In genomic region chr4:83941693-83942092, GRCm38 (mm10) we compare ENCODE assay signal across 13 mouse cellular contexts.
A peak's percentile ranks its signal among the peaks of the same experiment; 100 is the strongest.
DNase-seq lines count a peak whose midpoint lies in the region; ATAC-seq lines count a peak whose summit lies in the region.
"Had no signal": no experiment of that assay in that cellular context is flagged by ENCODE, and none has a peak within 500 bp of the region (broad histone marks: within the 10 kb centered on the region; RNA-seq: fewer than 3 reads in every experiment).

No protein-coding gene starts in this region.

- peaks cover 10% of the 10 kb centered on the region; the same call in 1 of the 2 replicates for H3K4me1 ChIP-seq in kidney, embryonic 16.5 days (ENCODE audit: insufficient read depth, low read length)
- H3K4me1 ChIP-seq: liver, embryonic 15.5 days had no signal

- no peak for DNase-seq in kidney, adult 18-20 months
- DNase-seq in 3134 (ENCODE audit: extremely low read depth, insufficient read length, low spot score), result peak; percentile 20
- no peak for DNase-seq in adrenal gland, postnatal 10 days
- no peak for DNase-seq in frontal cortex, postnatal 14 days (ENCODE audit: low spot score in 2 of 2)
- DNase-seq: adrenal gland, postnatal 25 days; cerebellum, postnatal 25 days; forebrain, postnatal 0 days; heart, postnatal 10 days had no signal

- no peaks in the 10 kb centered on the region for H3K9me3 ChIP-seq in kidney, embryonic 16.5 days (ENCODE audit: low read length)
- H3K9me3 ChIP-seq: liver, embryonic 15.5 days had no signal

- H3K9ac ChIP-seq in kidney, embryonic 16.5 days (replicated peaks; ENCODE audit: low read length), result no peak overlapping the region
- H3K9ac ChIP-seq: forebrain, postnatal 0 days; liver, embryonic 15.5 days had no signal

- WGBS in kidney, embryonic 16.5 days, result 31% methylated on average over 9 of the region's 9 CpGs

- peak overlapping the region; percentile 72 for H3K27ac ChIP-seq in kidney, embryonic 16.5 days (ENCODE audit: low read length)
- H3K27ac ChIP-seq: liver, embryonic 15.5 days; macrophage had no signal

- no peaks in the 10 kb centered on the region for H3K36me3 ChIP-seq in kidney, embryonic 16.5 days (ENCODE audit: insufficient read depth, low read length)
- H3K36me3 ChIP-seq: liver, embryonic 15.5 days had no signal

- H3K4me3 ChIP-seq in kidney, embryonic 16.5 days (ENCODE audit: low read length), result no peak overlapping the region
- H3K4me3 ChIP-seq: liver, embryonic 15.5 days had no signal

- H3K27me3 ChIP-seq in kidney, embryonic 16.5 days (ENCODE audit: insufficient read depth, low read length), result no peaks in the 10 kb centered on the region
- H3K27me3 ChIP-seq: liver, embryonic 15.5 days had no signal

- ATAC-seq in kidney, embryonic 16.5 days (ENCODE audit: low FRiP score, low TSS enrichment), result peak; percentile 74; the same call in 1 of the 2 replicates
- peak; percentile 89 for ATAC-seq in common myeloid progenitor, adult 5-6 weeks (replicated peaks; ENCODE audit: low read depth, poor library complexity, severe bottlenecking)
- ATAC-seq in megakaryocyte progenitor cell, adult 5-6 weeks (replicated peaks; ENCODE audit: poor library complexity), result peak; percentile 80
- ATAC-seq: forebrain, postnatal 0 days had no signal

- H3K4me2 ChIP-seq in kidney, embryonic 16.5 days (replicated peaks; ENCODE audit: low read depth, low read length), result peak overlapping the region; percentile 32; the same call in 1 of the 2 replicates
- H3K4me2 ChIP-seq: liver, embryonic 15.5 days had no signal
